Mouse (Mus musculus): ENCODE measurements around the gene Gm853. TPM values are rescaled to one million over a fixed set of nuclear protein-coding genes. Genes with fewer than 3 reads are reported as not detected.
"Not testable (repeated sequence)": the region's sequence is repeated elsewhere in the genome, so short reads cannot be mapped to it uniquely, and the experiment has no call there.

Gm853 gene
- polyA plus RNA-seq, 1 experiment: 0.62 TPM

GRCm38 (mm10) chr4:130251172-130251705 is 29.0 kb upstream of the Gm853 start:
- DNase-seq (ENCODE audit: low read depth): no peak
- TF ChIP-seq CTCF (IDR thresholded peaks at IDR 0.05; ENCODE audit: borderline replicate concordance, extremely low read depth, insufficient read depth, insufficient read length) (no peak), POLR2A (IDR thresholded peaks at IDR 0.05; ENCODE audit: borderline replicate concordance, extremely low read depth, insufficient read depth, insufficient read length, poor library complexity, severe bottlenecking) (no peak)

DNA sequence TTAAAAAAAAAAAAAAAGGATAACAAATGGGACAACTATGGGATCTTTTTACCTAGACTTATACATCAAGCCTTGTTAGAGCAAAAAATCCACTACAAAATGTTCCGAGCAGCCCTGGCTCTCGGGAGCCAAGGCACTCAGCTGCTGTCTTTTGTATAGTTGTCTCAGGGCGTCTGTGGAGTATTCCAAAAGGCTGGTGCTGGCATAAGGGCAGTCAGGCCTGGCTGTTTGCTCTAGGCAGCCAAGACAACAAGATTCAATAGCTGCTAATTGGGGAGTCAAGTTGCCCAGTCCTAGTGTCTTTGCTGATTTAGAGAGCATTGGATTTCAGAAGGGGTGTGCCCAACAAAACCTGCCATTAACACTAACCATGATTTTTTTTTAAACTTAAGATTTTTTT is 26.4 kb upstream of the Gm853 start:
- TF ChIP-seq CTCF (IDR thresholded peaks at IDR 0.05; ENCODE audit: borderline replicate concordance, extremely low read depth, insufficient read depth, insufficient read length): no peak
- no peak for TF ChIP-seq POLR2A (IDR thresholded peaks at IDR 0.05; ENCODE audit: borderline replicate concordance, extremely low read depth, insufficient read depth, insufficient read length, poor library complexity, severe bottlenecking)
- DNase-seq (ENCODE audit: low read depth): peak; percentile 68

- peak; percentile 90 for DNase-seq (ENCODE audit: low read depth)
- TF ChIP-seq POLR2A (IDR thresholded peaks at IDR 0.05; ENCODE audit: borderline replicate concordance, extremely low read depth, insufficient read depth, insufficient read length, poor library complexity, severe bottlenecking) (no peak), CTCF (IDR thresholded peaks at IDR 0.05; ENCODE audit: borderline replicate concordance, extremely low read depth, insufficient read depth, insufficient read length) (peak; percentile 93)
These were observed 23.9 kb upstream of the Gm853 start for GRCm38 (mm10) chr4:130246132-130246531.

DNA sequence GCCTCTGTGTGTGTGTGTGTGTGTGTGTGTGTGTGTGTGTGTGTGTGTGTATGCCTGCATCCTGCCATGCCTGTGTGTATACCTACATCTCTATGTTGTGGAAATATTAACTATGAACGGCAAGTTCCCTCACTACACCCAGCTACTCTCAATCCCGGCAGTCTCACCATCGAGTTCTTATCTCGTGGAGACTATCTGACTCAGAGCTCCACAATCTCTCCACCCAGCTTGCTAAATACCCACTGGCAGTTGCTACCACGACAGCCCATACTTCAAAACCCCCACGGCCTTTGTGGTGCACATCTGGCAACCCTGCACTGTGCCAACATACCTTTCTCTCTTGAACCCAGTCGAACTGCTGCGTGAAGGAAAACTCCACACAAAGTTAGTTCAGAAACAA is 22.5 kb upstream of the Gm853 start:
- TF ChIP-seq POLR2A (IDR thresholded peaks at IDR 0.05; ENCODE audit: borderline replicate concordance, extremely low read depth, insufficient read depth, insufficient read length, poor library complexity, severe bottlenecking) (no peak), CTCF (IDR thresholded peaks at IDR 0.05; ENCODE audit: borderline replicate concordance, extremely low read depth, insufficient read depth, insufficient read length) (no peak)

DNA sequence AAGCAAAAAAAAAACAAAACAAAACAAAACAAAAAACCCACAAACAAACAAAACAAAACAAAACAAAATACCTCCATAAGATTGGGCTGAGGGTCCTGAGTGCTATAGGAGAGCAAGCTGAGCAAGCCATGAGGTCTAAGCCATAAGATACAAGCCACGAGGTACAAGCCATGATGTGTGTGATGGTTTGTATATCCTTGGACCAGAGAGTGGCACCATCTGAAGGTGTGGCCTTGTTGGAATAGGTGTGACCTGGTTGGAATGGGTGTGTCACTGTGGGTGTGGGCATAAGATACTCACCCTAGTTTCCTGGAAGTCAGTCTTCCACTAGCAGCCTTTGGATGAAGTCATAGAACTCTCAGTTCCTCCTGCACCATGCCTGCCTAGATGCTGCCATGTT is 21.4 kb upstream of the Gm853 start:
- DNase-seq (ENCODE audit: low read depth): not testable (repeated sequence)

More for the DNA sequence above, 22.5 kb upstream of the Gm853 start:
- DNase-seq (ENCODE audit: low read depth): no peak

- DNase-seq (ENCODE audit: low read depth): no peak
- TF ChIP-seq POLR2A (IDR thresholded peaks at IDR 0.05; ENCODE audit: borderline replicate concordance, extremely low read depth, insufficient read depth, insufficient read length, poor library complexity, severe bottlenecking) (no peak), CTCF (IDR thresholded peaks at IDR 0.05; ENCODE audit: borderline replicate concordance, extremely low read depth, insufficient read depth, insufficient read length) (no peak)
These were observed 20.8 kb upstream of the Gm853 start for GRCm38 (mm10) chr4:130242956-130243355.

- DNase-seq (ENCODE audit: low read depth): no peak
- TF ChIP-seq CTCF (IDR thresholded peaks at IDR 0.05; ENCODE audit: borderline replicate concordance, extremely low read depth, insufficient read depth, insufficient read length) (peak; percentile 20; the same call in 1 of the 2 replicates), POLR2A (IDR thresholded peaks at IDR 0.05; ENCODE audit: borderline replicate concordance, extremely low read depth, insufficient read depth, insufficient read length, poor library complexity, severe bottlenecking) (no peak)
These were observed 18.5 kb upstream of the Gm853 start for GRCm38 (mm10) chr4:130240695-130241094.

DNA sequence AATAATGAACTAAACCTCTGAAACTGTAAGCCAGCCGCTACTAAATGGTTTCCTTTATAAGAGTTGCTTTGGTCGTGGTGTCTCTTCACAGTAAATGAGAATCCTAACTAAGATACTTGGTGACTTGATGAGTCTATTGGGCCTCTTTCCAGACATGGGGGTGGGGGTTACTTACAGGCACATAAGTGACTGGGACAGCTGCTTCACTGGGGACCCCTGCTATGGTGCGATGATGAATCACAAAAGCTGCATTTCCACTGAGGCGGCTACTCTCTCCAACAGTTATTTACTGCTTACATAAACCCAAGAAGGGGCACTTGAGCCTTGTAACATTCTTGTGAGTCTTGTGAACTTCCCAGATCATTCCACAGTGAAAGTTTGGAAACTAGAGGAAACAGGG is 15.4 kb upstream of the Gm853 start:
- DNase-seq (ENCODE audit: low read depth): no peak
- TF ChIP-seq POLR2A (IDR thresholded peaks at IDR 0.05; ENCODE audit: borderline replicate concordance, extremely low read depth, insufficient read depth, insufficient read length, poor library complexity, severe bottlenecking): no peak
- TF ChIP-seq CTCF (IDR thresholded peaks at IDR 0.05; ENCODE audit: borderline replicate concordance, extremely low read depth, insufficient read depth, insufficient read length): no peak

DNA sequence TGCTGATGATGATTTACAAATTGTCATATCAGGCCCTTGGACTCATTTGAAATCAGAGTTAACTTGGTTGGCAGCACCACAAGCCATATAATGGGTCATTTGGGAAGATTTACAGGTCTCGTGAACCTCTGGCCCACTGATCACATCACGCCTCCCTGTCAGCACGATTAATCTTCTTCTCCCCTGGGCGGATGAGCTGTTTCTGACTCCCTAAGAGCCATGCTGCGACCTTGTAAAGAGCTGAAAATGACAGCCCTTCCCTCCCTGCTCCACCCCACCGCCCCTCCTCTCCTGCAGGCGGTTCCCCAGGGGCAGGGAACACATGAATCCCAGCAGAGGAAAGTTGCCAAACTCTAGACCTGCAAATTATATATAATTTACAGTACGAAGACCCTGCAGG is 14.2 kb upstream of the Gm853 start:
- no peak for DNase-seq (ENCODE audit: low read depth)
- no peak for TF ChIP-seq CTCF (IDR thresholded peaks at IDR 0.05; ENCODE audit: borderline replicate concordance, extremely low read depth, insufficient read depth, insufficient read length)
- TF ChIP-seq POLR2A (IDR thresholded peaks at IDR 0.05; ENCODE audit: borderline replicate concordance, extremely low read depth, insufficient read depth, insufficient read length, poor library complexity, severe bottlenecking): no peak

- no peak for DNase-seq (ENCODE audit: low read depth)
- TF ChIP-seq CTCF (IDR thresholded peaks at IDR 0.05; ENCODE audit: borderline replicate concordance, extremely low read depth, insufficient read depth, insufficient read length): no peak
- no peak for TF ChIP-seq POLR2A (IDR thresholded peaks at IDR 0.05; ENCODE audit: borderline replicate concordance, extremely low read depth, insufficient read depth, insufficient read length, poor library complexity, severe bottlenecking)
These were observed 1.9 kb upstream of the Gm853 start for GRCm38 (mm10) chr4:130224071-130224470.

GRCm38 (mm10) chr4:130220176-130220575 is 2.0 kb downstream of the Gm853 start:
- TF ChIP-seq POLR2A (IDR thresholded peaks at IDR 0.05; ENCODE audit: borderline replicate concordance, extremely low read depth, insufficient read depth, insufficient read length, poor library complexity, severe bottlenecking) (no peak), CTCF (IDR thresholded peaks at IDR 0.05; ENCODE audit: borderline replicate concordance, extremely low read depth, insufficient read depth, insufficient read length) (no peak)
- DNase-seq (ENCODE audit: low read depth): no peak

- TF ChIP-seq POLR2A (IDR thresholded peaks at IDR 0.05; ENCODE audit: borderline replicate concordance, extremely low read depth, insufficient read depth, insufficient read length, poor library complexity, severe bottlenecking) (no peak), CTCF (IDR thresholded peaks at IDR 0.05; ENCODE audit: borderline replicate concordance, extremely low read depth, insufficient read depth, insufficient read length) (no peak)
- no peak for DNase-seq (ENCODE audit: low read depth)
These were observed 6.8 kb downstream of the Gm853 start for GRCm38 (mm10) chr4:130215392-130215791.

GRCm38 (mm10) chr4:130213857-130214256 is 8.3 kb downstream of the Gm853 start:
- TF ChIP-seq CTCF (IDR thresholded peaks at IDR 0.05; ENCODE audit: borderline replicate concordance, extremely low read depth, insufficient read depth, insufficient read length): no peak

More at GRCm38 (mm10) chr4:130213857-130214256, 8.3 kb downstream of the Gm853 start:
- no peak for DNase-seq (ENCODE audit: low read depth)

Measured in brain, embryonic 14.5 days (tissue).